Mouse (Mus musculus) thymus, postnatal 4 days (tissue): ENCODE data around the gene Insm1.

Source experiments
- DNase-seq: peaks from one replicate; pipeline ENCODE4 v3.0.0; 2021

Insm1 gene

DNA sequence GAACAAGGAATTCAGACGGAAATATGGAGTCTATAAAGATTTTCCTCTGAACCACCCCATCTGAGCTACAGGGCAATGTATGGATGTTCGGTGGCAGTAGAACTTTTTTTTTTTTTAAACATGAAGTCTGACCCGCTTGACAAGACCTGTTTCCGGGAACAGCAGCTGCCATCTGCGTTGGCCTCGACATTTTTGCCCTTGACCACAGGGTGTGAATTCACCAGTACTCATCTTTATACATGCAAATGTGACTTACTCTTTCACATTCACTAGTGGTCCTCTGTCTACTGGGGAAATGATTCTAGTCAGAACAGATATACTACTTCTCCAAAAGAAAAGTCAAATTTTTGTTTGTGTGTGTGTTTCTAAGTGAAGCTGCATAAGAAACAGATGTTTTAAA is 4.1 kb downstream of the Insm1 start:
- no peak for DNase-seq

DNA sequence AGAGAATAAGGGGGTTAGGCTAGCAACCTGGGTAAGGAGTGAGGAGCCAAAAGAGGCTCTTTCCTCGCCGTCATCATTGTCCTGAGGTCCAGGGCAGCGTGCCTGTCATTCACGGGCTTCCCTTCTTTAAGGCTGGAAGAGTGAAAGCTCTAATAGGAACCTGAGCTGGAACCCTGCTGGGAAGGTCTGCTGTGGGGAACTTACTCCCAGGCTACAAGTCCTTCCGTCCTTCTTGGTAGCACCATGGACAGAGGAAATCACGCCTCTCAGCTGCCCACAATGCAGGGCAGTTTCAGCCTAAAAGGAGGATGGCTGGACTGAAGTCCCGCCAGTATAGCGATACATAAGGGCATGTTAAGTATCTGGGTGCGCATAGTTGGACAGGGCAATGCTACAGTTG is 4.8 kb downstream of the Insm1 start:
- DNase-seq, result no peak

DNA sequence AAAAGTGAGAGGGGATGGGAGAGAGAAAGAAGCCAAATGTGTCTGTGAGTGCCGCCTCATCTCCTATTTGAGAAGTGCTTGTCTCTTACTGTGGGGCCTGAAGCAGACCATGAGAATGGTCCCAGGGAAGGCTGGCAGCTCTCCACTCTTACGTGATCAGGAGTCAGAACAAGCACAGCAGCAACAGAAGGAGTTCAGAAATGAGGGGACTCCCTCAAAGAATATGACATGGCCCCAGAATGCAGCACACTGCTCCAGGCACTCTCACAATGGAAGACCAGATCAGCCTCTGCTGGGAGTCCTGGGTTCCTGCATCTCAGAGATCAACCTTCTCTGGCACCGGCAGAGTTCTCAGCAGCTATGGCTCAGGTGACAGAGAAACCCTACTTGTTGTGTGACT is 5.9 kb downstream of the Insm1 start:
- no peak for DNase-seq

DNA sequence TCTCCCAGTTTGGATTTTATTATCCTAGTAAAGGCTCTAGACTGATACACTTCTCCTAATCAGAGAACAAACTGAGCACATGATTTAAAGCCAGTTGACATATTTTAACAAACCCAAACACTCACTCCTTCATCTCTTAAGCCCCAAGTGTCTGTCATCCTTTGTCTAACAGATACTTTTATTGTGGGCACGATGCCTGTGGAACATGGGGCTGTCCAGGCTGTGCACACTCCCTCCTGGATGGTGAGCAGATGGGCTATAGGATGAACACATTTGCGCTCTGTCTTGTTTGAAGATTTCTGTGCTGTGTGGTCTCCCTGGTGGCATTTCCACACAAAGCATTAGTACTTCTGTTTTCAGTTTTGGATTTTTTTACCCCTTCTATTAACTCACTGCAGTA is 6.7 kb downstream of the Insm1 start:
- DNase-seq, result no peak

DNA sequence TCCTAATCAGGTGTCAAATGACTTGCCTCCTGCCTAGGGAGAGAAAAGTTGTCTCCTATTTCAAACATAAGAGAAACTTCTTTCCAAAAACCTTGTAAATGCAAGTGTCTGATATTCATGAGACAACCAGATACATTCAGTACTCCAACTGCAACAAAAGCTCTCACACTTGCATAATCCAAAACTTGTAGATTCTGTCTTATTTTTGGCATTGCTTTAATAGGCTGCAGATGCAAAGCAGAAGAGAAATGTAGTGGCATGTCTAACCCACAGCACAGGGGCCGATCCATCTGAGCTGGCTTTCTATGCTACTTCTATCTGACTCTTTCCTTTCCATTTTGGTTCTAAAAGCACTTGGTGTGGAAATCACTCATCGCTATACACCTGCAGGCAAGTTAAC is 9.8 kb downstream of the Insm1 start:
- DNase-seq, result no peak

DNA sequence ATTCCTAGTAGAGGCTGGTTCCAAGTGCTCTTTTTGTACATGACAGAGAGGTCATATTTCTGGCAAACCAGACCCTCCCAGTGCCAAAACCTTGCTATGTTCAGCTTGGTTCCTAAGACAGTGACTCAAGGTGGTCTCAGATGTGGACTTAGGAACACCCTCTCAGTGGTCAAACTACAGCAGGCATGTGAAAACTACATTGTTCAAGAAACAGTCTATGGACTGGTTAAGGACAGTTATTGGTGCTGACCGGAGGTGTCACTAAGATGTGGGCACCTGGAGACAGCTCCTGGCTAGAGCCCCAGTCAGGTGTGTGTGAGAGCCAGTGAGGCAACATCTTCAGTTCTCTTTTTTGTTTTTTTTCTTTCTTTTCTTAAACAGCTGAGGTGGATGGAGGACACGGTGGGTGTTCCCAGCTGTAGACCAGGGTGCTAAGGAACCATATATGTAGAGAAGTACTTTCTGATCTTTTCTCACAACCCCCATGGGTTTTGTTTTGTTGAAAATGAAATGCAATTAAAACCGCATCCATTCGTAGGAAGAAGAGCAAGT is 17.6 kb downstream of the Insm1 start:
- DNase-seq, result no peak

DNA sequence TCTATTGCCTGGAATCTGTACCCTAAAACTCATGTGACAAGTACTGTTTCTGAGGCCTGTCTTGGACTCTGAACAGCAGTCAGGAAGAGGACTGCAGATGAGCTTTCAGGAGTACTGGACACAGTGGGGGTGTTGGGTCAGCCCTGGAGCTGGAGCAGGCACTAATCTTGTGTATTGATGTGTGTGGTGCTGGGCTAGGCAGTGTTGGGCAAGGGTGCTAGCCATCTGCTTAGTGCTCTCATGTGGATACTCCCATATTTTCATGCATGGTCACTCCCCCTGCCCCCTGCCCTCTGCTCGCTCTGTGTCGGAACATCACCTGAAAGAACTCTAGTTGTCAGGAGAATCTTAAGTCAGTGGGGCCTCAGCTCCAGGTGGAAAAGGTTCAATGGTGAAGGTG is 22.3 kb downstream of the Insm1 start:
- no peak for DNase-seq

DNA sequence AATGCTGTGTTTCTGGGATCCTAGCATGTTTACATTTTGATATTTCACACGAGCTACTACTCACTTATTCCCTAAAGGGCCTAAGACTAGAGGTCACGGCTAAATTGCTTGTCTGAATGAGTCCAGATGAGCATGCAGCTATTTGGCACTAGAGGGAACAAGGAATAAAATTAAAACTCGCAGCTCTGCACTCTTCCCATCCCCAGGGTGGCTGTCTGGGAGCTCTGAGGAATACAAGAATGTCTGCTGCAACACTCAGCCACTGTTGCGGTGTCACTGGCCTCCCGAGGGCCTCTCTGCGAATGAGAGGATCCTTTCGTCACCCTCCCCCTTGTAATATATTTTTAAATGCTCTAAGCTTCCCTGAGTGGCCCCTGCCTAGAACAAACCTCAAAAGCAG is 23.7 kb downstream of the Insm1 start:
- no peak for DNase-seq

DNA sequence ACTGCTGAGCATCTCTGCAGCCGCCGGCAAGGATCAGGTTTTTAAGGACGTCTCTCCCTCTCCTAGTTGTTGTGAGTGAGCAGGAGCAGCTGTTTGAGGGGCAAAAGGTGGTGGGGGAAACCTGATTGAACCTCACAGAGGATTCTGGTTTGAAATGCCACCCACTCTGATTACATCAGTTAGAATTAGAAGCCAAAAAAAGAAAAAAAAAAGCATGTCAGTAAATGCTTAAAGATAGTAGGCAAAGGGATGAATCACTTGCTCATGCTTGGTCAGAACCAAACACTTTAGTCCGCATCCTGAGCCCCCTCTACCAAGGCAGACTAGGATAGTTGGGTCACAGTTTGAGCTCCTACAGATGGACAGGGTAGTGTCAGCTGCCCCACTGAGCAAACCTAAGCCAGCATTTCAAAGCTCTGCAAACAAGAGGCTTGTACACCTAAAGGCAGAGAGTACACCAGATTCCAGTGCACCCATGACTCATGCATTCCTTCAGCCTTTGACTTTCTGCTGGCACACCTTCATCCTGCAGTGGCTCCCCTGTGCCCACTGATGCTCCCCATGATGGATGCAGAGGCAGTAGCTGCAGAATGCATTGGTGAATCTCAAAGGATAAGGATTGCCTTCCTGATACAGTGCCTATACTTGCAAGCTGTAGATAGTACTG is 24.8 kb downstream of the Insm1 start:
- no peak for DNase-seq

DNA sequence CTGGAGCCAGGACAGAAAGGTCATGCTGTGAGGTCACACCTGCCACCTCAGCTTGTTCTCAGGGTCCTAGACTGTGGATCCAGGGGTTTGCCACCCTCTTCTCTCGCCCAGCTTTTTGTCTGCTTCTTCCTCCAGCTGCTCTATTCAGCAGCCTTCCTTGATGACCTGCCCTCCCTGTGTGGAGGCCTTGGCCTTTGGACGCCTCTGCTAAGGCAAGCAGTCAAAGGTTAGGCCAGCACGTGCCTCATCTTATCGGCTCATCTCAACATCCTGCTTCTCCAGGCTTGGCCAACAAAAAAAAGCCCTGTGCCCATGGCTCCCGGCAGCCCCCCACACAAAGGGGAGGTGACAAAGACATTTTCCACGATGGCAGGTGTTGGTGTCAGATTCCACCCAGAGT is 25.9 kb downstream of the Insm1 start:
- DNase-seq, result no peak

DNA sequence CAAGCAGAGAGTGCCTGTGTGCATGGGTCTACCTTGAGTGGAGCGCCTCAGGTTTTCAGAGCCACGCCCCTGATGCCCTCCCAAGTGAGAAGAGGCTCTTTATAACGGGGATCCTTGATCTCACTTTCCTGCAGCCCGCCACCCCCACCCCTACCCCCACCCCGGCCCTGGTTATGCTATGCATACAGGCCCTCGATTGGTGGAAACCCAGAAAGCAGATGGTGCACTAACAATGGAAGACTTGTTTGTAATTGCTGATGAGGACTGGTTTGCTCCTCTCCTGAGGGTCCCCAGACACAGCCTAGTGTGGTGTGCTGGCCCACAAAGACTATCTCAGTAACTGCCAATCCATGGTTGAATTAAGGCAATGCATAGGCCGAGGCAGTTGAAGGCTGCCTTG is 27.3 kb downstream of the Insm1 start:
- DNase-seq, result no peak

DNA sequence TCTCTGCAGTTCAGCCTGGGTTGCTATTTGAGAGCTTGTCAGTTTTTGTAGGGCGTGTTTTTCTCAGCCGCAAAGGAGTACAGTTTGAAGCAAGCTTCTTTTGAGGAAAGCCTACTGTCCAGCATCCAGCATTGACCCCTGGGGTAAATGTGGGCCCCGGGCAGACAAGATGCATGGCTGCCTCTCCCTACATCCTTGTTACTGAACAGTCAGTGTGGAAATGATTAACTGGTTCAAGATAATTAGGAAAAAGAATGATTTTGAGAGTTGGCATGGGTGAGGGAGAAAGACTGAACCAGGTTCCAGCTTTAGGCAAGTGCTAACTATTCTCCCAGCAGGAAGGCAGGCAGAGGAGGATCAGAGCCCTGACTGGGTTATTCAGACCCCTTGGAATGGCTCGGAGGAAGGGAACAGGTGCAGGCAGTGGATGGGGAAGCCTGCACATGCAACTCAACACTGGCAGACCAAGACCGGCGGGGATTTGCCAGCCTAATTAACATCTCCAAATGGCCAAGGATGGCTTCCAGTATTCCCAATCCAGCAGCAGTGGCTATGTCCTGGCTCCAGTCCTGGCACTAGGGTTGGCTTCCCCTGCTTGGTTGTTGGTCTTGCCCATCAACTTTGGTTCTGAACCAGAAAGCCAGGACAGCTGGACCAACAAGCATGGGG is 28.6 kb downstream of the Insm1 start:
- DNase-seq, result no peak

DNA sequence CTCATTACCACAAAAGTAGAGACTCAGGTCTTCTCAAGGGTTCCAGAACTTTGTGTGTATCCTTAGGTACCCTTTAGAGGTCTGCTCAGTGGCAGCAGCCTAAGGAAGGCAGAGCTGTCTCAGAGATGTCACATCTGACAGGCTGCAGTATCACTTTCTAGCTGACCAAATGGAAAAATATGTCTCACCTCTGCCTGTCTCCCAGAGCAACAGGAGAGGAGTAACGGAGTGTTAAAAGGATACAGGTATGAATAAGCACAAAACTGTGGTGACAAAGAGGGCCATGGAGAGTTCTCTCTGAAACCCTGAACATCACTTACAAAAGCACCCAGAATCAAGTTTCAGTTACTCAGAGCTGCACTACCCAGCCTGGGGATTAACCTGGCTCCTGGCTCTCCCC is 32.7 kb downstream of the Insm1 start:
- DNase-seq, result no peak

DNA sequence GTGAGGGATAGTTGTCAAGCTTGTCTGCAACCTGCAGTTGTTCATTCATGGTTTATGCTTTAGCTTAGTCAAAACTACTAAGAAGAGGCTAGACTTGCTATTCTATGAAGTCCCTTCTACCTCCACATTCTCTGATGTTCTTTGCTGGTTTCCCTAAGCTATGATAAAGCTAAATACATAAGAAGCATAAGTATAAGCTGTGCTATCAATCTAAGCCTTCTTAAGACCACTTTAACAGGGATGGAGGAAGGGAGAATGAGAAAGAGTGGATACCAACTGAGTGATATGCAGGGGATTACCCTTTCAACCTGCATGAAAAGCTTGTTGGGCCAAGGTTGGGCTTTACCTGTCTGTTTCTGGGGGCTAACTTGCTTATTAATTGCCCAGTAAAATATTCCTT is 33.9 kb downstream of the Insm1 start:
- no peak for DNase-seq

DNA sequence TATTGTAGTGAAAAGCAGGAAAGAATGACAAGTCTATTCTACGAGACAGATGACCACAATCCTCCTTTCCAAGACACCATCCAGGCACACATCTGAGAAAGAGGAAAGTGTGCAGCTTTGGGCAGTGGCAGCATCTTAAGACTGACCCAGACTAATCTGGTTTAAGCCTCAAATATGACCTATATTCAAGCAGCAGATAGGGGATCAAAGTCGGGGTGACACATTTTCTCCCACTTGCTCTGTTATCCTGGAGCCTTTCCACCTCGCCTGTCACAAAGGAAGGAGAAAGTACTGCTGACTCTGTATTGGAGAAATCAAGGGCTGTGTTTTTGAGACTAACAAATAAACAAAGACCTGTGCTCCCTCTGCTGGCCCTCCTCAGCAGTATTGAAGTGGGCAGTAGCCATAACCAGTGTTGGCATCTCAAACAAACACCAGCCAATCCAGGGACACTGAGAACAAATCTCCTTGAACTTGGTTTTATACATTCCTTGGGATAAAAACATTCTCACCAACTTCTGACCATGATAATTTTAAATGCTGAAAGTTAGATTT is 34.7 kb downstream of the Insm1 start:
- no peak for DNase-seq

DNA sequence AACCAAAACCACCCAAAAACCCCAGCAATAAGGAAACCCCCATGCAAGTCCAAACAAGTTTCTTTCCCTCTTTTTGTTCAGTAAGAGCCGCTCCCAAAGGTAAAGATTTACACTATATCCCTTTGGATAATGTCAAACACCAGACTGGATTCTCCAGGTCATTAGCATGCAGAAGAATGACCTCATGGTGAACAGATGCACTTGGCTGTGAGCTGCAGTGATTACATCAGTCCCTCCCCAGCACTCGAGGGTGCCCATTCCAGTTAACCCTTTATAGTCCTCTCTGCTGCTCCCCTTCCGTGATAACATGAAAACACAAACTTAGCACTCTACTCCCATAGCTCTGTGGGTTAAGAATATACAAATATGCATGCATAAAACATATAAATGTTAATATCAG is 35.3 kb downstream of the Insm1 start:
- DNase-seq, result no peak

DNA sequence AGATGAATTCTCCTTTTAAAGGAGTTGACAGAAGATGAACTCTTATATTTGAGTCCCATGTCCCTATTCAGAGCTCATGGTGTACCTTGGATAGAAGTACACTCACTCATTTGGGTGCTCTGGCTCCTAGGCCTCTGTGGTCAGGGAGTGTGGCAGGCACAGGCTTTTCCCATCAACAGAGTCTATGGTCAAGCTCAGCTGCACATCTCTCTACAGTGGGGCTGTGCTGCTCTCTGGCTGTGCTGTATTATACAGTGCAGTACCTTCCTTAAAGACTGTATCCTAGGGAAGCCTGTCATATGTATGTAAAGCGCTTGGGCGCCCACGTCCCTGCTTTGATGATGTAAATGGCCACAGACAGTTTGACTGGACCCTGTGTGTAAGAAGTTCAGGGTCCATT is 35.9 kb downstream of the Insm1 start:
- no peak for DNase-seq

DNA sequence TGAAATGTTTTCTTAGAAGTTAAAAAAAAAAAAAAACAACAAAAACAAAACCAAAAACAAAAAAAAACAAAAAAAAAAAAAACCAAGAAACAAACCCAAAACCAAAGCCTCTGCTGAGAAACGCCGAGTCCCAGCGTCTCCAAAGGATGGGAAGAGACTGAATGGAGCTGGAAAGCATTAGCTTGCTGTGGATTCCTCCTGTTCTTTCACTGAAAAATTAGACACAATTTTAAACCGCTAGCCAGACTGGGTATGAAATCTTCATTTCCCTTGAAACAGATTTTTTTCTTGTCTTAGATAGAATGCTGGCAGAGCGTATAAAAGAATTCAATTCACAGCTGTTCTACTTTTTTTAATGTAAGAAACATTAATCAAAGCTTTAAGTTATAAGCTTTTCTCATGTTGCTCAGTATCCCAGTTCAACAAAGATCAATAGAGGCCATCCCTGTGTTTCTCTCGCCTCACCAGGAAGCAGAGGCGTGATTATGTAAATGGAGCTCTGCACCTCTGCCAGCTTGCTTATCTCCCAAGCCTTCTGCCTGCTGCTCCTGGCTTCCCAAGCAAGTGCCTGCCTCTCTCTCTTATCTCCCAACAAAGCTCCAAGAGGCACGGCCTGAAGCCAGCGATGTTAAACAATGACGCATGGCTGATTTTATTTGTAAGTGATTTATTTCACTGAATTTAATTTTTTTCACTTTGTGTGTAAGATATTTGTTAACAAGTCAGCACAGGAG is 37.2 kb downstream of the Insm1 start:
- DNase-seq, result no peak

DNA sequence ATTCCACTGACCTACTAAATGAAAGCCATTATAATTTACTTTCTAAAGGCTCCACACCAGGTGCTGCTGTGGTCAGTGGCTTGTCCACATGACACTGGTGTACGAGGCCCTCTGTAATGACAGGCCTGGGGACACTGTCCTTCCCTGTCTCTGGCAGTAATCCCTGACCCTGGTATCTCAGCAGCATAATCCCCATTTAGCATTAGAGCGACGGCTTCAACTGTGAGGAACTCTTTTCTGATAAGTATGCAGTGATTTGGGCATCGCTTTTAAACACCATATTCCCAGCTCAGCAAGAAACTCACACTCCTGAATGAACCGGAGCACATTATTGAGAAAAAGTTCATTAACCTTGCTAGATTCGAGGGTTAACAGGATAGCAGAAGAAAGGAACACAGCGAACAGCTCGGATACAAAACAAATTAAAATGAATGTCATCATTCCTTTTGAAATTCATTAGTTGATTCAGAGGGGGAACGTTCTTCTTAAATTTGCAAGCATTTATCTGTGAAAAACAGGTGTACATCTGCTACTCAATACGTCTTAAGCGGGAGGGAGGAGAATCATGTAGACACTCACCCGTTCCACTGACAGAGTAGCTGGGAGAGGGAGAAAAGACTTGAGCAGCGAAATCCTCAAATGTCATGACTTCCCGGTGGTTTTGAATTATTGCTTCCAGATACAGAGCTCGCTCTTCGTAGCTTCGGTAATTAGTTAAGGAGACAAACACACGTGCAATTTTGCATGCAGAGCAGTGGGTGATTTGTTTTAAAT is 38.3 kb downstream of the Insm1 start:
- no peak for DNase-seq

DNA sequence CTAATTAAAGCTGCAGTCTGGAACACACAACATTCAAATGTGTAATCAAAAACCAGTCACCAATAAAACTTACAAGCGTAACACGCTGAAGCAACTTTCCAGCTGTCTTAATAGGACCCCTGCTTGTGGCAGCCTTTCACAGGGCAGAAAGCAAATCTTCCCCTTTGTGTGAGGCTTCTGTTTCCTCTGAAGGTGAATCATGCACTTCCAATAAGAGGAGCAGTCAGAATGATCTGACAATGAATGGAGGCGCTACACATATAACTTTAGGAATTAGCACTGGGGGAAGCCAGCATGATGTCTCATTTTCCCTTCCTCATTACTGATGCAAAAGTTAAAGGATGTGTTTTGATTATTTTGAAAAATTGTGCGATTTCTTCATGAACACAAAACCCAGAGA is 39.4 kb downstream of the Insm1 start:
- DNase-seq, result no peak

DNA sequence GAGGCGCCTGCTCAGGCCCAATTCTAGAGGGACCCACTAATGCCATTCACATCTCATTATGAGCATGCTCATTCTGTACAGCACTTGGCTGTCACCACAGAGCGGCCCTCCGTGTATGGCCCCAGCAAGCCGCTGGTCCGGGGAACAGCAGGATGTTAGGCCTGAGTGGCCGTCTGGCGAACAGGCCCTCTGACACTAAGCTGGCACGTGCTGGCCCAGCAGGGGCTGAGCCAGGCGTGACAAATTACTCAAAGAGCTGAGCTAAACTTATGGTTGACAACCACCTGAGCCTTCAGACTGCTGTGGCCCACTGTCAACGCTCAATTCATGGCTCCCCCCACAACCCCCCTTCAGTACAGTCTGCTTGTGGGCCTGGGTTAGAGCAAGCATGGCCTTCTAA is 40.5 kb downstream of the Insm1 start:
- DNase-seq, result no peak

DNA sequence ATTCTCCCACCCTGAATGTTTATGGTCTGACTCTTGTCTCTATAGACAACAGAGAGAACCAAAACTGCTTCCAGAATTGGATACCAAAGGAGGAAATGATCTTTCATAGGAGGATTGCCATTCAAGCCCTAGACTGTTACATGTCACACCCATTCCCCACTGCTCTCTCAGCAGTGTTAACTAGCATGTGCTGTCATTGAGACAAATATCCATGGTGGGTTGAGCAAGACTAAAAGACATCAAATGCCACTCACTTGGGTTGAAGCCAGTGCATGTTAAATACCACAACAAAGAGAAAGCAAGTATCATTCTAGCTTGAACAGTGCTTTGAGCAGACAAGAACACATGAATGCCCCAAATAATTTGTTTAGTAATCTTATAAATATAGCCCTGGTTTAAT is 41.2 kb downstream of the Insm1 start:
- no peak for DNase-seq

DNA sequence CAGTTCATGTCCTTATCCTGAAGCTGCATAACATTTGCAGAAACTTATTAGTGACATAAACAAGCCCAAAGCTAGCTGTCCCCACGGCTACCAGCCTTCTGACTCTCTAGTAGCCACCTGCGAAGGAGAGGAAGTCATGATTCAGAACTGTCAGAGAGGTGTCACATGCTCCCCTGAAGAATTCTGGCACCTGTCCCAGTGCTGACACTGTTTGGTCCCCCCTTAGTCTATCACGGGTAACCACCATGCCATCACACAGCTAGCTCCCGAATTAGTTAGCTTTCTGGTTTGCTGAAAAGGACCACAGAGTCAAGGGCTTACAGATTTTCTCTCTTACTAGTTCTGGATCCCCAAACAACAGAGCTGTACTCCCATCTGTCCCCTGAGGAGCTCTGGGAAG is 43.3 kb downstream of the Insm1 start:
- DNase-seq, result no peak
